Mouse (Mus musculus): ENCODE results near the gene Crocc. TPM values are rescaled to one million over a fixed set of nuclear protein-coding genes. Genes with fewer than 3 reads are reported as not detected.
A peak's percentile ranks its signal among the peaks of the same experiment; 100 is the strongest.

Crocc gene
- 1 to 10 TPM; 1.7 to 2.0 TPM for total RNA-seq (2021)
- long read RNA-seq, experiment 1, partial matches to known transcripts: 0 of 4 reads
- long read RNA-seq, experiment 1, other reads (novel, unspliced or antisense): 4 of 4 reads
- long read RNA-seq, experiment 2, partial matches to known transcripts: 0 of 2 reads
- long read RNA-seq, experiment 2, other reads (novel, unspliced or antisense): 2 of 2 reads

DNA sequence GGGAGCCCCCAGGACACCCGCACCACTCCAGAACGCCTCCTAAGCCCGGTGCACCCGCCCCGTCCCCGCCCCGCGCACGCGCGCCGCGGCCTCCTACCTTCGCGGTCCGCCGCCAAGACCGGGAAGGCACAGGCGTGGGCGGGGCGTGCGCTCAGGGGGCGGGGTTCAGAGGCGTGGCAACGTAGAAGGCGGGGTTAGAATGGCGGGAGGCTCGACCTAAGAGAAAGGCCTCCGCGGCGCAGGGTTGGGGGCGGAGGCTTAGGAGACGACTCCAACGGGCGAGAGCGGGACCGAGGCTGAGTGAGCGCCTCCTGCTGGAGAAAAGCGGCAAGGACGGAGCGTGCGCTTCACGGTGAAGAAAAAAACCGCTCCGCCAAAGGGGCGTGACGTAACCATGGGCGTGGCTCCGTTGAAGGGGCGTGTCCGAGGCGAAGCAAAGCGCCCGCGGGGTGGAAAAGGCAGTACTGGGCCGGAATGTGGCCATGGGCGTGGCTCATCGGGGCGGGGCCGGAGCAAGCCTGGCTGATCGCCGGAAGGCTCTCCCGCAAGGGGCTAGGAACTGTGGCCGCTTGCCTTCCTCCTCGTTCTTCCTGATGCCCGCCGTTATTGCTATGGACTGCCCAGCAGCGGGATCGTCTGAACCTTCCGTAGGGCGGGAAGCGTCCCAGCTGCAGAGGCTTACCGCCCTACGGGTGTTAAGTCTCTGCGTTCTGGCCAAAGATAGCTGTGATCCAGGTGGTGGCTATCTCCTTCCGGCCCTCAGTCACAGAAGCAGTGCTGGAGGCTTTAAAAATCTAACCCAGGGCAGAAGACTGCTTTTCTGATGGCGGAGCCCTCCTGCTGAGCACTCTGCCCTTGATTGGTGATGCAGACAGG lies at the start of gene Crocc:
Crocc (minus strand) TSS at position 125 of the 876 bp plus-strand sequence.
- intact Hi-C loops (cut with DNase I): no loop called here
- DNase-seq: peak; percentile 100
- TF ChIP-seq CTCF (IDR thresholded peaks at IDR 0.05): peak; percentile 97; the same call in 1 of the 2 replicates
- Histone ChIP-seq H3K27ac (peak within 1 kb of the TSS; percentile 90), H3K4me3 (peak within 1 kb of the TSS; percentile 86)

DNA sequence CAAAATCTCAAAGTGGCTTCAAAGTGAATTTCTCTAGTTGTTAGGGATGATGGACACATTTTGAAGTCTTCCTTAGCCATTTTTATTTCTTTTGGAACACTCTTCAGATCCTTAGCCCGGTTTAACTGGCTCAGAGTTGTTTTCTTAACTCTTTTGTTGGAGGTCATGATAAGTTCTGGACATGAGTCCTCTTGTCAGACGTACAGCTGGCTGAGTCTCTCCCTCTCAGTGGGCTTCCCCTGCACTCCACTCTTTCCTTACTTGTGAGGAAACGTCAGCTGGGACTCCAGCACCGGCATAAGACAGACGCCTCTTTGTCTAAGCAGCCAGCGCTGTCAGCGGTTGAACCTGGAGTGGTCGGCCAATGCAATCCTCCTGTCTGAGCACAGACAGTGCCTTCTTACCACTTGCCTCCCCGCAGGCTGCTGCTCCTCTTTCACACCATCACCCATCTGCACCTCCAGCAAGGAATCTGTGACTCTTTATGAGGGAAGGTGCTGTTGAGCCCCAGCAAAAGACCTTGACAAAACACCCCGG lies 47.9 kb upstream of the Crocc start:
- H3K4me3 ChIP-seq: no peak overlapping the region
- no peak for TF ChIP-seq CTCF (IDR thresholded peaks at IDR 0.05)
- no peak overlapping the region for H3K27ac ChIP-seq
- intact Hi-C loops (cut with DNase I): no loop called here
- no peak for DNase-seq

DNA sequence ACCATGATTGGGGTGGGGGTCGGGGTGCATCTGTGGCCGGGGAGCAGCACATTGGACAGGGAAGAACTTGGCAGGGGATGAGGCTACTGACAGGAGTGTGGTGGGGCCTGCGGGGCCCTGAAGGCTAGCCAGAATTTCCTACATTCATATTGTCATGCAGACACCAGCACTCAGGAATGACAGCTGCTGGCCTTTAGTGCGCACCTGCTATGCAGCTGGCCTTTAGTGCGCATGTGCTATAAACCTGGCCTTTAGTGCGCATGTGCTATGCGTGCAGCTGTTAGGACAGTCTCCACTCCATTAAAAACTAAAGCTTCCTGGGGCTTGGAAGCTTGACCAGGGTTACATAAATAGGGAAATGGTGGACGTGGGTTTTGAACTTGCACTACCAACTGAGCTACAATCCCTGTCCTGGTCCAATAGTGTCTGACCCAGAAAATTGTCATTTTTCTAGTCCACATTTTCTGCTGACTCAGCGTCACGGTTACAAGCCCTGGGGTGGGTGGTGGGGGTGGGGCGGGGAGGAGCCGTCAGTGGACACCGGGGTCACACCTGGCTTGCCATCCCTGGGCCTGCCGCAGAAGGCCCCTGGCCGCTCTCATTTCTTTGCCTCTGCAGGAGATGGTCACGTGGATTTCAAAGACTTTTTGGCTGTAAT lies 46.3 kb upstream of the Crocc start:
- no peak for DNase-seq
- intact Hi-C loops (cut with DNase I): no loop called here
- TF ChIP-seq CTCF (IDR thresholded peaks at IDR 0.05): no peak
- H3K4me3 ChIP-seq: no peak overlapping the region
- no peak overlapping the region for H3K27ac ChIP-seq

DNA sequence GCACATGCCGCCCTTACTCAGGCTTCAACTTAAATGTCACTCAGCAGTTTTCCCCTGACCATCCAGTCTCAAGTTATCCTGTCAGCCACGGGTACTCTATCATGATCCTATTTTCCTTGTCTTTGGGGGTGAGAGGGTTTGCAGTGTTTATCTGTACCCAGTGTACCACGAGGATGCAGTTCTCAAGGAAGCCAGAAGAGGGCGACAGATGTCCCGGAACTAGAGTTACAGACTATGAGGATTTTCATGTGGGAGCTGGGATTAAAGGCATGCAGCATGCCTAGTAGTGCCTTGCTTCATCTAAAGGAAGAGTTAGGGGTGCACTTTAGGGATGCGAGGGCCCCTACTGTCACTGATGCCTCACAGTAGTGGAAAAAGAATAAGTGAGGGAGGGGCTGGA lies 41.5 kb upstream of the Crocc start:
- H3K4me3 ChIP-seq: no peak overlapping the region
- intact Hi-C loops (cut with DNase I): no loop called here
- H3K27ac ChIP-seq: no peak overlapping the region
- TF ChIP-seq CTCF (IDR thresholded peaks at IDR 0.05): peak; percentile 58
- DNase-seq: peak; percentile 19

DNA sequence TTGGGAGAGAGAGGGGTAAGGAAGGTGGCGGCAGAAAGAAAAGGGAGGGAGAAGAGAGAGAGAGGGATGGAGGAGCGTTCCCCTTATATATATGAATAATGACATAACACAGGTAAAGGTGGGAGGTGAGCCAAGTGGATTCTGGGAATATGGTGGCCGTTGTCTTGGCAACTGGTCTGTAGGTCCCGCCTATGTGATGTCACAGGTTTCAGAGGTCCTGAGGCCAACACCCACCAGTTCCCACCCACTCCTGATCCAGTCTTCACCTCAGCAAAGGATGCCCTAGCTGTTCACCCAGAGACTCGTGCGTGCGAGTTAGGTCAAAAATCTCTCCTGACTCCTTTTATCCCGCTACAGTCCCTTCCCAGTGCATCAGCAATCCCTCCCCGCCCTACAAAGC lies 40.9 kb upstream of the Crocc start:
- H3K27ac ChIP-seq: no peak overlapping the region
- TF ChIP-seq CTCF (IDR thresholded peaks at IDR 0.05): no peak
- DNase-seq: peak; percentile 3
- intact Hi-C loops (cut with DNase I): no loop called here
- H3K4me3 ChIP-seq: no peak overlapping the region

DNA sequence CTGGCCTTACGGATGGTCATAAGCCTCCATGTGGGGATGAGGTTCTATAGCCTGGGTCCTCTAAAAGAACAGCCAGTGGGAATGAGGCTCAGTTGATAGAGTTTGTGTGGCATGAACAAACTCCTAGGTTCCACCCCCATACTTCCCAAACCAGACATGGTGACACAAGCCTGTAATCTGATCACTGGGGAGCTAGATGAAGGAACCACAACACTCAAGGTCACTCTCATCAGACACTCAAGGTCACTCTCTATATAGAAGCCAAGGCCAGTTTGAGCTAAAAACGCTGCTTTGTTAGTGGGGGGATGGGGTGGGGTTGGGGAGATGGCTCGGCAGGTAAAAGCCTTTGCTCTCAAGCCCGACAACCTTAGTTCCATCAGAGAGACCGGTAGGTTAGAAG lies 39.6 kb upstream of the Crocc start:
- TF ChIP-seq CTCF (IDR thresholded peaks at IDR 0.05): no peak
- no peak overlapping the region for H3K27ac ChIP-seq
- intact Hi-C loops (cut with DNase I): no loop called here
- no peak overlapping the region for H3K4me3 ChIP-seq
- no peak for DNase-seq

DNA sequence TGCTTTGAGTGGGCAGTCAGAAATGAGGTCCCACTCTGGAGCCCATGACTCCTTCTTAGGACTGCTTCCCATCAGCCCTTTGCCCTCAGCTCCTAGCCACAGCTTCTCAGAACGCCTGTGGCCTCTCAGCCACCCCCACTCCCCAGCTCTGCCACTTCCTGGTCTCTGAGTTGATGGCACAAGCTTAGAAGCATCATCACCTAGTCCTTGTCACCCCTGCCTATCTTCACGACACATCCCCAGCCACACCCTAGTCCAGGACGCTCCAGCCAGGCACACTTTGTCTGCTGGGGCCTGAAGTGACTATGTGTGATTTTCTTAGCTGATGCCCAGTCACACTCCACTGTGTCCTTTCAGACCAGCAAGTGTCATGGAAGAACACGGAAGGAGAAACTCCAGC lies 38.6 kb upstream of the Crocc start:
- peak; percentile 4 for DNase-seq
- no peak overlapping the region for H3K4me3 ChIP-seq
- intact Hi-C loops (cut with DNase I): no loop called here
- TF ChIP-seq CTCF (IDR thresholded peaks at IDR 0.05): no peak
- no peak overlapping the region for H3K27ac ChIP-seq

DNA sequence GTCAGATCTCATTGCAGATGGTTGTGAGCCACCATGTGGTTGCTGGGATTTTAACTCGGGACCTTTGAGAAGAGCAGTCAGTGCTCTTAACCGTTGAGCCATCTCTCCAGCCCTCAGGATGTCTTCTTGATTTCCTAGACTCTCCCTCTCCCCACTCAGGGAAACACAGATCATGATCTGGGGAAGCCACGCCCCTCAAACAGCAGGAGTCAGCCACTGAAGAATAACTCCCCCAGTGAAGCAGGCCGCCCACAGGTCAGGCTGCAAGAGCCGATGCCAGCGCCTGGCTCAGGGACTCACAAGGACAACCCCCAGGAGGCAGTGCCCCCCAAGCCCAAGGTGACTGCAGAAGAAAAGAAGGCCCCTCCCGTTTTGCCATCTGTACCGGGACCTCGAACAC lies 36.4 kb upstream of the Crocc start:
- DNase-seq: peak; percentile 12
- Histone ChIP-seq H3K27ac (no peak overlapping the region), H3K4me3 (no peak overlapping the region)
- TF ChIP-seq CTCF (IDR thresholded peaks at IDR 0.05): no peak
- intact Hi-C loops (cut with DNase I): no loop called here

DNA sequence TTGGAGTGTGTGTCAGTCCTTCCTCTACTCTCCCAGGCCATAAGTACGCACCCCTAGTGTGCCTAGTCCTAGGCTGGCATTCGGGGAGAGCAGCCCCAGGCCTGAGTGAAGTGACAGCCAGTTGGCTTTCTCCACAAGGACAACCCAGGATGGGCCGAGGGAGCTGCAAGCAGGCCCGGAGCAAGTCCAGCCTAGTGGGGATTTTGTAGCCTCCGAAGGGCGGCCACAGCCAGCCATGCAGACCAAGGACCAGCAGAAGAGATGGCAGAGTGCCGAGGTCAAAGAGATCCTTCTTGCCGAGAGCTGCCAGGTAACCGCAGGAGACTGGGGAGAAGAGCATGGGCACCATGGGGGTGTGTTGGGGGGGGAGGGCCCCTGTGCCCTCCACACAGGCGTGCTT lies 34.7 kb upstream of the Crocc start:
- no peak overlapping the region for H3K4me3 ChIP-seq
- TF ChIP-seq CTCF (IDR thresholded peaks at IDR 0.05): no peak
- intact Hi-C loops (cut with DNase I): no loop called here
- DNase-seq: peak; percentile 17
- H3K27ac ChIP-seq: no peak overlapping the region

DNA sequence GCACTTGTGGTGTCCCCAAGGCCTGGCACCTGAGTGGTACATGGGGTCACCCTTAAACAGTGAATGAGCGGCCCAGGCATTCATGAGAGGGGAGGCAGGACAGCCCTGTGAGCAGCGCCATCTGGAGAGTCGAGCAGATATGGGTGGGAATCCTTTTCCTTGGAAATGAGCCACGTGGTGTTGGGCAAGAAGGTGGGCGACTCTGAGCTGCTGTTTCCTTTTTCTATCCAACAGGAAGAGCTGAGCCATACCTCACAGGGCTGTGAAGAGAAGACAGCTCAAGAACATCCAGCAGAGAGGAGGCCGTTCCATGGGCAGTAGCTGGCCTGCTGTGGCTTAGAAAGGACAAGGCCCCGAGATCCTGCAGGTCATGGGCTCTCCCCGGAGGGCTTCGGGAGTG lies 28.4 kb upstream of the Crocc start:
- DNase-seq: peak; percentile 7
- intact Hi-C loops (cut with DNase I): no loop called here
- TF ChIP-seq CTCF (IDR thresholded peaks at IDR 0.05): no peak
- Histone ChIP-seq H3K4me3 (no peak overlapping the region), H3K27ac (no peak overlapping the region)

DNA sequence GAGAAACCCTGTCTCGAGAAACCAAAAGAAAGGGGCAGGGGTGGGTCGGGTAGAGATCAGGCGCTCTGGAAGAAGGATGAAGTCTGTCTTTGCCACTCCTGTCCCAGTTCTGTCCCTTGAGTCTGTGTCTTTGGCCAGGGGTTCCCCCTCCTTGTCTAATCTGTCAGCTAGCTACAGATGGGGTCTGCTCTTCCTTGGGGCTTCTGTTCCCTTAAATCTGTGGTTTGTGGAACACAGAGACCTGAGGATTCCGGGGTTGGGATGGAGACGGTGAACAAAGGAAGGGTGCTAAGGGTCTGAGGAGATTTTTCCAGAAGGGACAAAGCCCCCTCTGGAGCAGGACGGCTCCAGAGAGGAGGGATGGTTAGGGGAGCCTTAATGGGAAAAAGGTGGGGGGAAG lies 27.7 kb upstream of the Crocc start, which contains the start of gene Spata21:
Spata21 (plus strand) TSS at position 301 of the 400 bp plus-strand sequence.
- intact Hi-C loops (cut with DNase I): no loop called here
- no peak for DNase-seq
- no peak for TF ChIP-seq CTCF (IDR thresholded peaks at IDR 0.05)
- no peak within 1 kb of the TSS for H3K27ac ChIP-seq
- no peak within 1 kb of the TSS for H3K4me3 ChIP-seq

DNA sequence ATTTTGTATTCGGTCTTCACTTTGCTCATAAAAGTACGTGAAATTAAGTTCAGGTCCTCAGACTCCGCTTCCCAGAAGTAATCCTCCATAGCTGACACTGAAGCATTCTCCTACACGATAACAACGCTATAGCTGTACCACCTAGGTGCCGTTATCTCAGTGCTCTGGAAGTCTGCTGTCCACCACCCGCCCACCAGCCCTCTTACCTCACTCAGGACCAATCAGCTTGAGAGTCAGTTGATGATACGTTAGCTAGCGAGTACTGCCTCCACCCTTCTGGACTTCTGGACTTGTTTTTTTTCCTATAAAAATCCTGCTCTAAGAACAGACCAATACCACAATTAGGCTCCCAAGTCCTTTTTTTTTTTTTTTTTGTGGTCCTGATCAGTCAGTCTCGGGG lies 26.5 kb upstream of the Crocc start:
- no peak overlapping the region for H3K27ac ChIP-seq
- no peak overlapping the region for H3K4me3 ChIP-seq
- no peak for DNase-seq
- intact Hi-C loops (cut with DNase I): no loop called here
- no peak for TF ChIP-seq CTCF (IDR thresholded peaks at IDR 0.05)

Data from gastrocnemius, adult 2 months (tissue).